Mouse (Mus musculus) liver, postnatal 0 days (tissue): ENCODE results near the gene Rai1. TPM values are rescaled to one million over a fixed set of nuclear protein-coding genes. Genes with fewer than 3 reads are reported as not detected.

ENCODE experiments used
- ATAC-seq: fragments of 200-750 bp; cut with Nextera tagmentation; 2 replicates; pipeline ENCODE4 v1.8.0; 2017; ENCODE audit warnings: mild to moderate bottlenecking, moderate library complexity
- DNase-seq: peaks from one replicate; pipeline ENCODE4 v3.0.0-alpha.2; 2016
- H3K27ac ChIP-seq: fragments of 300-500 bp; sonication (generic); 2 replicates; pipeline ENCODE4 v1.5.1; 2014; ENCODE audit warnings: antibody characterized with exemption, moderate library complexity, mild to moderate bottlenecking, low read depth
- H3K27me3 ChIP-seq: fragments of 300-500 bp; sonication (generic); 2 replicates; pipeline ENCODE4 v1.6.1; 2014; ENCODE audit warnings: low read length, control low read depth, mixed read lengths; ENCODE audit not compliant: insufficient read depth
- H3K36me3 ChIP-seq: fragments of 300-500 bp; sonication (generic); replicated peaks from 2 replicates; pipeline ENCODE4 v1.6.1; 2014; ENCODE audit warnings: mild to moderate bottlenecking, control low read depth, low read length, moderate library complexity, mixed read lengths; ENCODE audit not compliant: insufficient read depth
- H3K4me1 ChIP-seq: fragments of 300-500 bp; sonication (generic); 2 replicates; pipeline ENCODE4 v1.6.1; 2014; ENCODE audit warnings: antibody characterized with exemption, mild to moderate bottlenecking, control low read depth; ENCODE audit not compliant: insufficient read depth
- H3K4me2 ChIP-seq: fragments of 300-500 bp; sonication (generic); 2 replicates; pipeline ENCODE4 v1.6.1; 2014; ENCODE audit warnings: low read depth, mild to moderate bottlenecking, low read length, moderate library complexity, mixed read lengths
- H3K4me3 ChIP-seq: fragments of 300-500 bp; sonication (generic); 2 replicates; pipeline ENCODE4 v1.5.1; 2014; ENCODE audit warnings: low read depth, low read length
- H3K9ac ChIP-seq: fragments of 300-500 bp; sonication (generic); replicated peaks from 2 replicates; pipeline ENCODE4 v1.6.1; 2014; ENCODE audit warnings: mild to moderate bottlenecking, moderate library complexity
- H3K9me3 ChIP-seq: fragments of 300-500 bp; sonication (generic); 2 replicates; pipeline ENCODE4 v1.6.1; 2016; ENCODE audit warnings: mild to moderate bottlenecking, control low read depth, low read length, mixed read lengths
- CTCF ChIP-seq: sonication (generic); IDR thresholded peaks from 2 replicates; pipeline ENCODE4 v1.5.1; 2016; ENCODE audit warnings: antibody characterized with exemption, low read depth
- EP300 ChIP-seq: IDR thresholded peaks from 2 replicates; pipeline ENCODE4 v1.6.1; 2016; ENCODE audit warnings: antibody characterized with exemption, low read depth, mild to moderate bottlenecking
- whole genome bisulfite sequencing: fragments of 180-500 bp; shearing (Covaris S2); extraction: QIAGEN DNeasy Blood & Tissue Kit; methylation state at CpG from one replicate; pipeline ENCODE4 v1.1.7; 2014; ENCODE audit not compliant: insufficient replicate concordance; 5-methylcytosine and 5-hydroxymethylcytosine counted together
- polyA plus RNA-seq: library from polyadenylated mRNA; unstranded; fragments of >200 nt; fragmentation: Nextera tagmentation; extraction: Ambion mirVana; gene quantifications from 2 replicates; pipeline ENCODE4 v1.2.1, GENCODE M21; 2015

The Rai1 gene
- polyA plus RNA-seq, 1 experiment from 2014 or later, result 4.4 TPM

- H3K4me3 ChIP-seq, result no peak overlapping the region
- no peak for DNase-seq
- H3K27me3 ChIP-seq, result no peaks in the 10 kb centered on the region
- H3K36me3 ChIP-seq, result no peaks in the 10 kb centered on the region
- no peak overlapping the region for H3K9ac ChIP-seq
- peaks cover 8% of the 10 kb centered on the region for H3K4me1 ChIP-seq
- H3K27ac ChIP-seq, result no peak overlapping the region
- no peak for ATAC-seq
- no peak overlapping the region for H3K4me2 ChIP-seq
- no peak for TF ChIP-seq EP300
- no peak for TF ChIP-seq CTCF
- H3K9me3 ChIP-seq, result no peaks in the 10 kb centered on the region
These were observed 11.6 kb upstream of the Rai1 start for GRCm38 (mm10) chr11:60093227-60093626.

DNA sequence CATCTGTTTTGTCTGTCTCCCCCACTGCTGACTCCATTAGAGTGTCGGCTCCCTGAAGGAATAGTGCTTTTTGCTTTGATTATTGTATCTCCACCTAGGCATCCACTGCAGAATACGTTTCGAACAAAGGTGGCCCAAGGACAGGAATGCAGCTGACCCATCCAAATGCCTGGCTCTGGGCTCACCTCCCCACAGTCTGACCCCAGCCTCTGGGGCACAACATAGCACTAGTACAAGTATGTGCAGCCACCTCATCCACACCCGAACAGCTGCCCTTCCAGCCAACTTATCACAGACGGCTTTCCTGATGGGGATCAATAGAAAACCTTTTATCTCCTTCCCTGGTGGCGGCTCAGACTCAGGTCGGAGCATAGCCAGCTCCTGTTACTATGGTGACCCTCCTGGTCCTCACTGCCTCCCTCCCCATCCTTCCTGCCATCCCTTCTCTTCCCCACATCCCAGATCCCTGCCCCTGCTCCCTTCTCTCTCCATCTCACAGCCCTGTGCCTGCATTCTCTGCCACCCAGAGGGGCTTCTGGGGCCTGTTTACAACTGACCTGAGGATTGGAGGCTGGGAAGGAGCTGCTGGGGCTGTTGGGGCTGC lies 10.7 kb upstream of the Rai1 start:
- Histone ChIP-seq H3K27ac (no peak overlapping the region), H3K27me3 (no peaks in the 10 kb centered on the region), H3K9ac (no peak overlapping the region), H3K9me3 (no peaks in the 10 kb centered on the region), H3K4me3 (no peak overlapping the region), H3K4me2 (no peak overlapping the region), H3K36me3 (no peaks in the 10 kb centered on the region), H3K4me1 (peaks cover 8% of the 10 kb centered on the region)
- DNase-seq (no peak), ATAC-seq (no peak)
- WGBS, result 68% methylated on average over 7 of the region's 7 CpGs
- TF ChIP-seq CTCF (no peak), EP300 (no peak)

- Histone ChIP-seq H3K4me3 (no peak overlapping the region), H3K4me1 (peaks cover 8% of the 10 kb centered on the region)
These were observed 9.7 kb upstream of the Rai1 start for GRCm38 (mm10) chr11:60094909-60095810.

DNA sequence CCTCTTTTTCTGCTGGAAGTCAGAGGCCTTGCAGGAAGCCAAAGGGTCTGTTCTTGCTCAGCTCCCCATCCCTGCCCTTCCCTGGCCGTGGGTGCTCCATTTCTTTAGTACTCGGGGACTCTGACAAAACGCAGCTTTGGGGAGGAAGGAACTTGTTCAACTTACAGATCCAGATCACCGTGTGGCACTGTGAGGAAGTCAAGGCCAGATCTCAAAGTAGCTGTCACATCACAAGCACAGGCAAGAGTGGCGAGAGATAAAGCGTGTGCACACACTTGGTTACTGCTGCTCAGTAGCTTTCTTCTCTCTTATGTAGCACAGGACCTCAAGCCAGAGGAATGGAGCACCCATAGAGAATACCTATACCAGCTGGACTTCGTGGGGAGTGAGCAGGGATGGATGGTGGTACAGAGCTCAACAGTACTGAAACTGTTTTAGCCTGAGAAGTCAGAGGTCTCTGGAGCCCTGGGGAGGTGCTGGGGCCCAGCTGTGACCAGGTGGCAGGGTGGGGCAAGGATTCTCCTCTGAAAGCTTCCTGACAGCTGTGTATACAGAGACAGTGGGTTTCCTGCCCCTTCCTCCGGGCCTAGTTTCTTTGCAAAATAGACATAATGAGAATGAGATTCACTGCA lies 5.1 kb upstream of the Rai1 start:
- peak overlapping the region; percentile 4; the same call in 1 of the 2 replicates for H3K4me2 ChIP-seq
- no peak for ATAC-seq

More at GRCm38 (mm10) chr11:60094909-60095810, 9.7 kb upstream of the Rai1 start:
- Histone ChIP-seq H3K9ac (no peak overlapping the region), H3K9me3 (no peaks in the 10 kb centered on the region), H3K4me2 (no peak overlapping the region), H3K36me3 (no peaks in the 10 kb centered on the region), H3K27ac (no peak overlapping the region), H3K27me3 (no peaks in the 10 kb centered on the region)
- ATAC-seq, result no peak
- TF ChIP-seq EP300, result no peak
- no peak for TF ChIP-seq CTCF
- DNase-seq, result no peak
- WGBS, result 62% methylated on average over 9 of the region's 9 CpGs

GRCm38 (mm10) chr11:60100827-60101555 lies 3.8 kb upstream of the Rai1 start:
- no peaks in the 10 kb centered on the region for H3K27me3 ChIP-seq
- H3K27ac ChIP-seq, result peak overlapping the region; percentile 22; the same call in 1 of the 2 replicates
- no peak for ATAC-seq

More for the DNA sequence above, 5.1 kb upstream of the Rai1 start:
- DNase-seq, result no peak
- Histone ChIP-seq H3K4me1 (peaks cover 7% of the 10 kb centered on the region), H3K27me3 (no peaks in the 10 kb centered on the region), H3K9ac (no peak overlapping the region), H3K27ac (peak overlapping the region; percentile 60; the same call in 1 of the 2 replicates), H3K9me3 (no peaks in the 10 kb centered on the region), H3K36me3 (no peaks in the 10 kb centered on the region), H3K4me3 (no peak overlapping the region)
- no peak for TF ChIP-seq CTCF
- TF ChIP-seq EP300, result no peak
- WGBS, result 22% methylated on average over 8 of the region's 8 CpGs

More at GRCm38 (mm10) chr11:60100827-60101555, 3.8 kb upstream of the Rai1 start:
- Histone ChIP-seq H3K9ac (no peak overlapping the region), H3K36me3 (no peaks in the 10 kb centered on the region), H3K4me1 (peaks cover 7% of the 10 kb centered on the region; the same call in 1 of the 2 replicates), H3K4me3 (no peak overlapping the region), H3K9me3 (no peaks in the 10 kb centered on the region), H3K4me2 (no peak overlapping the region)
- TF ChIP-seq EP300 (no peak), CTCF (no peak)
- no peak for DNase-seq
- 45% methylated on average over 4 of the region's 4 CpGs for WGBS
